Mouse (Mus musculus): Measurements from ENCODE around the gene Ntrk2. TPM values are rescaled to one million over a fixed set of nuclear protein-coding genes. Genes with fewer than 3 reads are reported as not detected.

The Ntrk2 gene
- polyA plus RNA-seq, 1 experiment from 2014 or later: 3.1 TPM

- no peak overlapping the region for H3K9ac ChIP-seq (ENCODE audit: low read depth, low read length)
- WGBS (ENCODE audit: insufficient replicate concordance): 90% methylated on average over 2 of the region's 2 CpGs
- no peak overlapping the region for H3K4me3 ChIP-seq (ENCODE audit: low read depth, low read length)
- H3K27ac ChIP-seq (ENCODE audit: low read depth, low read length): no peak overlapping the region
- H3K4me1 ChIP-seq (ENCODE audit: control insufficient read depth, insufficient read depth, low read length): no peaks in the 10 kb centered on the region
- H3K9me3 ChIP-seq (replicated peaks; ENCODE audit: control insufficient read depth, low read length): no peaks in the 10 kb centered on the region
- H3K36me3 ChIP-seq (ENCODE audit: control insufficient read depth, insufficient read depth, low read length): no peaks in the 10 kb centered on the region
- no peak overlapping the region for H3K4me2 ChIP-seq
- no peaks in the 10 kb centered on the region for H3K27me3 ChIP-seq (ENCODE audit: control insufficient read depth, insufficient read depth, low read length)
- no peak for ATAC-seq (replicated peaks; ENCODE audit: insufficient number of reproducible peaks, low FRiP score, low TSS enrichment)
Measured at GRCm38 (mm10) chr13:58911936-58912335, 105.6 kb downstream of the Ntrk2 start.

GRCm38 (mm10) chr13:58912559-58912958 is 106.2 kb downstream of the Ntrk2 start:
- Histone ChIP-seq H3K36me3 (ENCODE audit: control insufficient read depth, insufficient read depth, low read length) (no peaks in the 10 kb centered on the region), H3K4me3 (ENCODE audit: low read depth, low read length) (no peak overlapping the region), H3K4me2 (no peak overlapping the region), H3K27me3 (ENCODE audit: control insufficient read depth, insufficient read depth, low read length) (no peaks in the 10 kb centered on the region), H3K9me3 (replicated peaks; ENCODE audit: control insufficient read depth, low read length) (no peaks in the 10 kb centered on the region), H3K4me1 (ENCODE audit: control insufficient read depth, insufficient read depth, low read length) (no peaks in the 10 kb centered on the region), H3K27ac (ENCODE audit: low read depth, low read length) (no peak overlapping the region), H3K9ac (ENCODE audit: low read depth, low read length) (no peak overlapping the region)
- ATAC-seq (replicated peaks; ENCODE audit: insufficient number of reproducible peaks, low FRiP score, low TSS enrichment): 0 out of 2 replicates have a peak, but pooled peaks have one; percentile 26

GRCm38 (mm10) chr13:58914061-58914814 is 107.9 kb downstream of the Ntrk2 start:
- ATAC-seq (replicated peaks; ENCODE audit: insufficient number of reproducible peaks, low FRiP score, low TSS enrichment): no peak
- no peak overlapping the region for H3K9ac ChIP-seq (ENCODE audit: low read depth, low read length)
- H3K4me2 ChIP-seq: no peak overlapping the region
- no peak overlapping the region for H3K4me3 ChIP-seq (ENCODE audit: low read depth, low read length)
- H3K27me3 ChIP-seq (ENCODE audit: control insufficient read depth, insufficient read depth, low read length): no peaks in the 10 kb centered on the region
- H3K4me1 ChIP-seq (ENCODE audit: control insufficient read depth, insufficient read depth, low read length): no peaks in the 10 kb centered on the region
- 51% methylated on average over 6 of the region's 6 CpGs for WGBS (ENCODE audit: insufficient replicate concordance)
- H3K9me3 ChIP-seq (replicated peaks; ENCODE audit: control insufficient read depth, low read length): no peaks in the 10 kb centered on the region
- no peaks in the 10 kb centered on the region for H3K36me3 ChIP-seq (ENCODE audit: control insufficient read depth, insufficient read depth, low read length)
- H3K27ac ChIP-seq (ENCODE audit: low read depth, low read length): no peak overlapping the region

GRCm38 (mm10) chr13:58916348-58916747 is 110.0 kb downstream of the Ntrk2 start:
- no peak overlapping the region for H3K4me2 ChIP-seq
- H3K9ac ChIP-seq (ENCODE audit: low read depth, low read length): no peak overlapping the region
- no peaks in the 10 kb centered on the region for H3K4me1 ChIP-seq (ENCODE audit: control insufficient read depth, insufficient read depth, low read length)
- no peak for ATAC-seq (replicated peaks; ENCODE audit: insufficient number of reproducible peaks, low FRiP score, low TSS enrichment)
- H3K36me3 ChIP-seq (ENCODE audit: control insufficient read depth, insufficient read depth, low read length): no peaks in the 10 kb centered on the region
- H3K27me3 ChIP-seq (ENCODE audit: control insufficient read depth, insufficient read depth, low read length): no peaks in the 10 kb centered on the region
- no peak overlapping the region for H3K4me3 ChIP-seq (ENCODE audit: low read depth, low read length)
- H3K9me3 ChIP-seq (replicated peaks; ENCODE audit: control insufficient read depth, low read length): no peaks in the 10 kb centered on the region
- no peak overlapping the region for H3K27ac ChIP-seq (ENCODE audit: low read depth, low read length)
- WGBS (ENCODE audit: insufficient replicate concordance): 89% methylated on average over 2 of the region's 2 CpGs

- Histone ChIP-seq H3K9ac (ENCODE audit: low read depth, low read length) (no peak overlapping the region), H3K36me3 (ENCODE audit: control insufficient read depth, insufficient read depth, low read length) (no peaks in the 10 kb centered on the region), H3K9me3 (replicated peaks; ENCODE audit: control insufficient read depth, low read length) (no peaks in the 10 kb centered on the region), H3K4me1 (ENCODE audit: control insufficient read depth, insufficient read depth, low read length) (no peaks in the 10 kb centered on the region), H3K4me2 (no peak overlapping the region), H3K4me3 (ENCODE audit: low read depth, low read length) (no peak overlapping the region), H3K27ac (ENCODE audit: low read depth, low read length) (no peak overlapping the region), H3K27me3 (ENCODE audit: control insufficient read depth, insufficient read depth, low read length) (no peaks in the 10 kb centered on the region)
- no peak for ATAC-seq (replicated peaks; ENCODE audit: insufficient number of reproducible peaks, low FRiP score, low TSS enrichment)
- 86% methylated on average over 7 of the region's 7 CpGs for WGBS (ENCODE audit: insufficient replicate concordance)
Measured at GRCm38 (mm10) chr13:58920241-58920640, 113.9 kb downstream of the Ntrk2 start.

- Histone ChIP-seq H3K9me3 (replicated peaks; ENCODE audit: control insufficient read depth, low read length) (no peaks in the 10 kb centered on the region), H3K9ac (ENCODE audit: low read depth, low read length) (no peak overlapping the region), H3K4me3 (ENCODE audit: low read depth, low read length) (no peak overlapping the region), H3K4me1 (ENCODE audit: control insufficient read depth, insufficient read depth, low read length) (no peaks in the 10 kb centered on the region), H3K4me2 (no peak overlapping the region), H3K36me3 (ENCODE audit: control insufficient read depth, insufficient read depth, low read length) (no peaks in the 10 kb centered on the region), H3K27ac (ENCODE audit: low read depth, low read length) (no peak overlapping the region), H3K27me3 (ENCODE audit: control insufficient read depth, insufficient read depth, low read length) (no peaks in the 10 kb centered on the region)
- no peak for ATAC-seq (replicated peaks; ENCODE audit: insufficient number of reproducible peaks, low FRiP score, low TSS enrichment)
- WGBS (ENCODE audit: insufficient replicate concordance): 81% methylated on average over 3 of the region's 3 CpGs
Measured at GRCm38 (mm10) chr13:58921255-58921654, 114.9 kb downstream of the Ntrk2 start.

GRCm38 (mm10) chr13:58921705-58922104 is 115.3 kb downstream of the Ntrk2 start:
- Histone ChIP-seq H3K4me3 (ENCODE audit: low read depth, low read length) (no peak overlapping the region), H3K9ac (ENCODE audit: low read depth, low read length) (no peak overlapping the region), H3K4me1 (ENCODE audit: control insufficient read depth, insufficient read depth, low read length) (no peaks in the 10 kb centered on the region), H3K27me3 (ENCODE audit: control insufficient read depth, insufficient read depth, low read length) (no peaks in the 10 kb centered on the region), H3K36me3 (ENCODE audit: control insufficient read depth, insufficient read depth, low read length) (no peaks in the 10 kb centered on the region), H3K4me2 (no peak overlapping the region), H3K27ac (ENCODE audit: low read depth, low read length) (no peak overlapping the region), H3K9me3 (replicated peaks; ENCODE audit: control insufficient read depth, low read length) (no peaks in the 10 kb centered on the region)
- 81% methylated on average over 10 of the region's 10 CpGs for WGBS (ENCODE audit: insufficient replicate concordance)
- no peak for ATAC-seq (replicated peaks; ENCODE audit: insufficient number of reproducible peaks, low FRiP score, low TSS enrichment)

GRCm38 (mm10) chr13:58922174-58922573 is 115.8 kb downstream of the Ntrk2 start:
- H3K27ac ChIP-seq (ENCODE audit: low read depth, low read length): no peak overlapping the region
- ATAC-seq (replicated peaks; ENCODE audit: insufficient number of reproducible peaks, low FRiP score, low TSS enrichment): no peak
- H3K4me1 ChIP-seq (ENCODE audit: control insufficient read depth, insufficient read depth, low read length): no peaks in the 10 kb centered on the region
- no peak overlapping the region for H3K4me2 ChIP-seq
- H3K36me3 ChIP-seq (ENCODE audit: control insufficient read depth, insufficient read depth, low read length): no peaks in the 10 kb centered on the region
- no peak overlapping the region for H3K9ac ChIP-seq (ENCODE audit: low read depth, low read length)
- no peaks in the 10 kb centered on the region for H3K27me3 ChIP-seq (ENCODE audit: control insufficient read depth, insufficient read depth, low read length)
- no peak overlapping the region for H3K4me3 ChIP-seq (ENCODE audit: low read depth, low read length)
- H3K9me3 ChIP-seq (replicated peaks; ENCODE audit: control insufficient read depth, low read length): no peaks in the 10 kb centered on the region
- WGBS (ENCODE audit: insufficient replicate concordance): 77% methylated on average over 15 of the region's 15 CpGs

GRCm38 (mm10) chr13:58923496-58923895 is 117.1 kb downstream of the Ntrk2 start:
- WGBS (ENCODE audit: insufficient replicate concordance): 79% methylated on average over 7 of the region's 7 CpGs
- no peak for ATAC-seq (replicated peaks; ENCODE audit: insufficient number of reproducible peaks, low FRiP score, low TSS enrichment)
- H3K4me1 ChIP-seq (ENCODE audit: control insufficient read depth, insufficient read depth, low read length): no peaks in the 10 kb centered on the region

More at GRCm38 (mm10) chr13:58923496-58923895, 117.1 kb downstream of the Ntrk2 start:
- Histone ChIP-seq H3K4me2 (no peak overlapping the region), H3K9ac (ENCODE audit: low read depth, low read length) (no peak overlapping the region), H3K4me3 (ENCODE audit: low read depth, low read length) (no peak overlapping the region), H3K36me3 (ENCODE audit: control insufficient read depth, insufficient read depth, low read length) (no peaks in the 10 kb centered on the region), H3K27ac (ENCODE audit: low read depth, low read length) (no peak overlapping the region), H3K9me3 (replicated peaks; ENCODE audit: control insufficient read depth, low read length) (no peaks in the 10 kb centered on the region), H3K27me3 (ENCODE audit: control insufficient read depth, insufficient read depth, low read length) (no peaks in the 10 kb centered on the region)

Data from heart, embryonic 11.5 days (tissue).